Mouse (Mus musculus): ENCODE results near the gene Pigf.

Gene Pigf

GRCm38 (mm10) chr17:87057486-87058266 is 32.5 kb upstream of the Pigf start:
- Histone ChIP-seq H3K4me3 (replicated peaks; ENCODE audit: low read length) (no peak overlapping the region), H3K36me3 (ENCODE audit: insufficient read depth, low read length) (no peaks in the 10 kb centered on the region), H3K27me3 (ENCODE audit: insufficient read depth, low read length) (peaks cover 13% of the 10 kb centered on the region), H3K4me1 (replicated peaks; ENCODE audit: low read depth, low read length) (peaks cover 6% of the 10 kb centered on the region), H3K9me3 (ENCODE audit: low read length) (no peaks in the 10 kb centered on the region)
- no peak for TF ChIP-seq CTCF (conservative IDR thresholded peaks at IDR 0.05; ENCODE audit: low read length)
- no peak for TF ChIP-seq NANOG (IDR thresholded peaks at IDR 0.05; ENCODE audit: borderline replicate concordance, low read length)
- TF ChIP-seq POU5F1 (IDR thresholded peaks at IDR 0.05; ENCODE audit: borderline replicate concordance, low read length), result no peak

GRCm38 (mm10) chr17:87056761-87057160 is 31.6 kb upstream of the Pigf start:
- no peaks in the 10 kb centered on the region for H3K4me1 ChIP-seq (replicated peaks; ENCODE audit: low read depth, low read length)
- H3K36me3 ChIP-seq (ENCODE audit: insufficient read depth, low read length), result no peaks in the 10 kb centered on the region
- TF ChIP-seq POU5F1 (IDR thresholded peaks at IDR 0.05; ENCODE audit: borderline replicate concordance, low read length), result no peak
- TF ChIP-seq CTCF (conservative IDR thresholded peaks at IDR 0.05; ENCODE audit: low read length), result no peak
- no peak for TF ChIP-seq NANOG (IDR thresholded peaks at IDR 0.05; ENCODE audit: borderline replicate concordance, low read length)
- H3K9me3 ChIP-seq (ENCODE audit: low read length), result no peaks in the 10 kb centered on the region
- H3K27me3 ChIP-seq (ENCODE audit: insufficient read depth, low read length), result peaks cover 7% of the 10 kb centered on the region; the same call in 1 of the 2 replicates
- no peak overlapping the region for H3K4me3 ChIP-seq (replicated peaks; ENCODE audit: low read length)

GRCm38 (mm10) chr17:87055663-87056062 is 30.5 kb upstream of the Pigf start:
- Histone ChIP-seq H3K4me1 (replicated peaks; ENCODE audit: low read depth, low read length) (no peaks in the 10 kb centered on the region), H3K9me3 (ENCODE audit: low read length) (no peaks in the 10 kb centered on the region), H3K36me3 (ENCODE audit: insufficient read depth, low read length) (no peaks in the 10 kb centered on the region), H3K4me3 (replicated peaks; ENCODE audit: low read length) (no peak overlapping the region), H3K27me3 (ENCODE audit: insufficient read depth, low read length) (peaks cover 7% of the 10 kb centered on the region; the same call in 1 of the 2 replicates)
- TF ChIP-seq CTCF (conservative IDR thresholded peaks at IDR 0.05; ENCODE audit: low read length) (no peak), POU5F1 (IDR thresholded peaks at IDR 0.05; ENCODE audit: borderline replicate concordance, low read length) (no peak), NANOG (IDR thresholded peaks at IDR 0.05; ENCODE audit: borderline replicate concordance, low read length) (no peak)

GRCm38 (mm10) chr17:87055051-87055459 is 29.8 kb upstream of the Pigf start:
- Histone ChIP-seq H3K9me3 (ENCODE audit: low read length) (no peaks in the 10 kb centered on the region), H3K36me3 (ENCODE audit: insufficient read depth, low read length) (no peaks in the 10 kb centered on the region), H3K4me1 (replicated peaks; ENCODE audit: low read depth, low read length) (no peaks in the 10 kb centered on the region; the same call in 1 of the 2 replicates), H3K27me3 (ENCODE audit: insufficient read depth, low read length) (peaks cover 7% of the 10 kb centered on the region; the same call in 1 of the 2 replicates), H3K4me3 (replicated peaks; ENCODE audit: low read length) (no peak overlapping the region)
- no peak for TF ChIP-seq CTCF (conservative IDR thresholded peaks at IDR 0.05; ENCODE audit: low read length)
- no peak for TF ChIP-seq NANOG (IDR thresholded peaks at IDR 0.05; ENCODE audit: borderline replicate concordance, low read length)
- no peak for TF ChIP-seq POU5F1 (IDR thresholded peaks at IDR 0.05; ENCODE audit: borderline replicate concordance, low read length)

- H3K36me3 ChIP-seq (ENCODE audit: insufficient read depth, low read length), result no peaks in the 10 kb centered on the region
- peaks cover 7% of the 10 kb centered on the region; the same call in 1 of the 2 replicates for H3K27me3 ChIP-seq (ENCODE audit: insufficient read depth, low read length)
- TF ChIP-seq NANOG (IDR thresholded peaks at IDR 0.05; ENCODE audit: borderline replicate concordance, low read length) (no peak), POU5F1 (IDR thresholded peaks at IDR 0.05; ENCODE audit: borderline replicate concordance, low read length) (no peak), CTCF (conservative IDR thresholded peaks at IDR 0.05; ENCODE audit: low read length) (no peak)
- H3K4me3 ChIP-seq (replicated peaks; ENCODE audit: low read length), result no peak overlapping the region
- no peaks in the 10 kb centered on the region; the same call in 1 of the 2 replicates for H3K4me1 ChIP-seq (replicated peaks; ENCODE audit: low read depth, low read length)
- H3K9me3 ChIP-seq (ENCODE audit: low read length), result no peaks in the 10 kb centered on the region
Observed at GRCm38 (mm10) chr17:87053921-87054320, 28.7 kb upstream of the Pigf start.

- Histone ChIP-seq H3K4me3 (replicated peaks; ENCODE audit: low read length) (no peak overlapping the region), H3K36me3 (ENCODE audit: insufficient read depth, low read length) (no peaks in the 10 kb centered on the region), H3K27me3 (ENCODE audit: insufficient read depth, low read length) (peaks cover 7% of the 10 kb centered on the region; the same call in 1 of the 2 replicates), H3K9me3 (ENCODE audit: low read length) (no peaks in the 10 kb centered on the region), H3K4me1 (replicated peaks; ENCODE audit: low read depth, low read length) (no peaks in the 10 kb centered on the region; the same call in 1 of the 2 replicates)
- no peak for TF ChIP-seq CTCF (conservative IDR thresholded peaks at IDR 0.05; ENCODE audit: low read length)
Observed at GRCm38 (mm10) chr17:87052432-87052831, 27.2 kb upstream of the Pigf start.

GRCm38 (mm10) chr17:87051652-87052051 is 26.4 kb upstream of the Pigf start:
- Histone ChIP-seq H3K27me3 (ENCODE audit: insufficient read depth, low read length) (peaks cover 7% of the 10 kb centered on the region; the same call in 1 of the 2 replicates), H3K4me3 (replicated peaks; ENCODE audit: low read length) (no peak overlapping the region), H3K4me1 (replicated peaks; ENCODE audit: low read depth, low read length) (no peaks in the 10 kb centered on the region; the same call in 1 of the 2 replicates), H3K9me3 (ENCODE audit: low read length) (no peaks in the 10 kb centered on the region), H3K36me3 (ENCODE audit: insufficient read depth, low read length) (no peaks in the 10 kb centered on the region)
- TF ChIP-seq POU5F1 (IDR thresholded peaks at IDR 0.05; ENCODE audit: borderline replicate concordance, low read length), result no peak
- TF ChIP-seq NANOG (IDR thresholded peaks at IDR 0.05; ENCODE audit: borderline replicate concordance, low read length), result no peak
- TF ChIP-seq CTCF (conservative IDR thresholded peaks at IDR 0.05; ENCODE audit: low read length), result no peak

- TF ChIP-seq NANOG (IDR thresholded peaks at IDR 0.05; ENCODE audit: borderline replicate concordance, low read length) (no peak), POU5F1 (IDR thresholded peaks at IDR 0.05; ENCODE audit: borderline replicate concordance, low read length) (no peak), CTCF (conservative IDR thresholded peaks at IDR 0.05; ENCODE audit: low read length) (no peak)
- Histone ChIP-seq H3K4me3 (replicated peaks; ENCODE audit: low read length) (no peak overlapping the region), H3K27me3 (ENCODE audit: insufficient read depth, low read length) (peaks cover 7% of the 10 kb centered on the region; the same call in 1 of the 2 replicates), H3K9me3 (ENCODE audit: low read length) (no peaks in the 10 kb centered on the region), H3K4me1 (replicated peaks; ENCODE audit: low read depth, low read length) (no peaks in the 10 kb centered on the region; the same call in 1 of the 2 replicates), H3K36me3 (ENCODE audit: insufficient read depth, low read length) (no peaks in the 10 kb centered on the region)
Observed at GRCm38 (mm10) chr17:87050469-87051175, 25.4 kb upstream of the Pigf start.
